11 mouse cellular contexts compared by ENCODE assay signal in genomic region chr1:133878825-133879423, GRCm38 (mm10). TPM values are rescaled to one million over a fixed set of nuclear protein-coding genes. Genes with fewer than 3 reads are reported as not detected.
DNase-seq lines count a peak whose midpoint lies in the region; ATAC-seq lines count a peak whose summit lies in the region.
"Had no signal": no experiment of that assay in that cellular context is flagged by ENCODE, and none has a peak within 500 bp of the region (broad histone marks: within the 10 kb centered on the region; RNA-seq: fewer than 3 reads in every experiment).

No protein-coding gene starts in this region.

- intact Hi-C loops in left cerebral cortex, postnatal 25 days (cut with DNase I): no loop called here

- no peak overlapping the region for H3K4me3 ChIP-seq in liver, embryonic 13.5 days (replicated peaks)
- H3K4me3 ChIP-seq in liver, embryonic 11.5 days (ENCODE audit: low read depth, low read length): no peak overlapping the region
- H3K4me3 ChIP-seq in kidney, embryonic 15.5 days (replicated peaks): no peak overlapping the region
- H3K4me3 ChIP-seq: hindbrain, embryonic 12.5 days; midbrain, embryonic 10.5 days had no signal

- no peaks in the 10 kb centered on the region for H3K9me3 ChIP-seq in liver, embryonic 13.5 days (replicated peaks)
- H3K9me3 ChIP-seq in liver, embryonic 11.5 days (ENCODE audit: control insufficient read depth, low read length): no peaks in the 10 kb centered on the region
- H3K9me3 ChIP-seq in kidney, embryonic 15.5 days (replicated peaks): no peaks in the 10 kb centered on the region
- H3K9me3 ChIP-seq: hindbrain, embryonic 12.5 days; midbrain, embryonic 10.5 days had no signal

- no peak for DNase-seq in liver, embryonic 13.5 days
- DNase-seq in liver, embryonic 11.5 days (ENCODE audit: low spot score): no peak
- DNase-seq in embryo, embryonic 11 days: peak; percentile 45
- peak; percentile 51 for DNase-seq in retina, postnatal 1 day
- DNase-seq in gastrocnemius, adult 18-20 months (ENCODE audit: low spot score): no peak
- DNase-seq in left cerebral cortex, postnatal 25 days (ENCODE audit: low spot score in 2 of 2): no peak
- DNase-seq: cerebellum, adult 11 months had no signal

- H3K9ac ChIP-seq in liver, embryonic 13.5 days: 0 out of 2 replicates have a peak overlapping the region, but pooled peaks have one; percentile 1
- no peak overlapping the region for H3K9ac ChIP-seq in liver, embryonic 11.5 days (ENCODE audit: low read depth, low read length)
- H3K9ac ChIP-seq in kidney, embryonic 15.5 days: no peak overlapping the region
- H3K9ac ChIP-seq: hindbrain, embryonic 12.5 days had no signal

- peaks cover 38% of the 10 kb centered on the region for H3K4me1 ChIP-seq in liver, embryonic 13.5 days (replicated peaks)
- peaks cover 12% of the 10 kb centered on the region for H3K4me1 ChIP-seq in liver, embryonic 11.5 days (replicated peaks; ENCODE audit: control insufficient read depth, insufficient read depth, low read length)
- H3K4me1 ChIP-seq in kidney, embryonic 15.5 days: peaks cover 47% of the 10 kb centered on the region

- ATAC-seq in liver, embryonic 13.5 days (ENCODE audit: low read depth): no peak
- ATAC-seq in liver, embryonic 11.5 days (replicated peaks; ENCODE audit: low FRiP score): no peak
- peak; percentile 73 for ATAC-seq in kidney, embryonic 15.5 days (replicated peaks; ENCODE audit: low FRiP score)
- ATAC-seq: lung, postnatal 0 days had no signal

- H3K4me2 ChIP-seq in liver, embryonic 13.5 days: no peak overlapping the region
- H3K4me2 ChIP-seq in liver, embryonic 11.5 days: no peak overlapping the region
- peak overlapping the region; percentile 23; the same call in 1 of the 2 replicates for H3K4me2 ChIP-seq in kidney, embryonic 15.5 days
- H3K4me2 ChIP-seq: hindbrain, embryonic 12.5 days had no signal

- H3K36me3 ChIP-seq in liver, embryonic 13.5 days: no peaks in the 10 kb centered on the region
- no peaks in the 10 kb centered on the region for H3K36me3 ChIP-seq in liver, embryonic 11.5 days (ENCODE audit: control insufficient read depth, insufficient read depth, low read length)
- no peaks in the 10 kb centered on the region for H3K36me3 ChIP-seq in kidney, embryonic 15.5 days
- H3K36me3 ChIP-seq: hindbrain, embryonic 12.5 days; midbrain, embryonic 10.5 days had no signal

- WGBS in liver, embryonic 13.5 days (ENCODE audit: insufficient replicate concordance): 62% methylated on average over 12 of the region's 12 CpGs
- 66% methylated on average over 12 of the region's 12 CpGs for WGBS in liver, embryonic 11.5 days
- 29% methylated on average over 12 of the region's 12 CpGs for WGBS in kidney, embryonic 15.5 days

- no peak overlapping the region for H3K27ac ChIP-seq in liver, embryonic 13.5 days
- H3K27ac ChIP-seq in liver, embryonic 11.5 days (ENCODE audit: low read depth, low read length): no peak overlapping the region
- peak overlapping the region; percentile 65 for H3K27ac ChIP-seq in kidney, embryonic 15.5 days
- H3K27ac ChIP-seq: hindbrain, embryonic 12.5 days; midbrain, embryonic 10.5 days had no signal

- 0 out of 2 replicates have a peak, but pooled peaks cover 2% of the 10 kb centered on the region for H3K27me3 ChIP-seq in liver, embryonic 13.5 days
- no peaks in the 10 kb centered on the region for H3K27me3 ChIP-seq in liver, embryonic 11.5 days (replicated peaks; ENCODE audit: control insufficient read depth, insufficient read depth, low read length)
- H3K27me3 ChIP-seq in kidney, embryonic 15.5 days: 0 out of 2 replicates have a peak, but pooled peaks cover 2% of the 10 kb centered on the region
- H3K27me3 ChIP-seq: hindbrain, embryonic 12.5 days had no signal

RNA-seq across cellular contexts. Expression of gene Optc, which starts 28.9 kb away (rescaled TPM):
- polyA plus RNA-seq in liver, embryonic 13.5 days (2015; fragmentation: Nextera tagmentation; extraction: Ambion mirVana): 0.07 and 0.22 TPM in 2 replicates
- polyA plus RNA-seq in liver, embryonic 11.5 days (2014; fragmentation: Nextera tagmentation; extraction: Ambion mirVana): 0.40 TPM in 1 of 2 replicates, not detected in the other
- polyA plus RNA-seq in kidney, embryonic 15.5 days (2015; fragmentation: Nextera tagmentation; extraction: Ambion mirVana): 0.27 and 0.56 TPM in 2 replicates
- total RNA-seq in gastrocnemius, adult 18-20 months (2021): under 1 TPM in 1 of 2 experiments, not detected in 1; 0.19 TPM
- 1 to 10 TPM in 1 of 2 experiments, under 1 TPM in 1; 0.94 to 2.8 TPM for total RNA-seq in left cerebral cortex, postnatal 25 days (2021)

RNA-seq across cellular contexts. Expression of gene Prelp, which starts 42.3 kb away (rescaled TPM):
- polyA plus RNA-seq in liver, embryonic 13.5 days (2015; fragmentation: Nextera tagmentation; extraction: Ambion mirVana): 1.7 and 2.6 TPM in 2 replicates
- 0.11 and 0.23 TPM in 2 replicates for polyA plus RNA-seq in liver, embryonic 11.5 days (2014; fragmentation: Nextera tagmentation; extraction: Ambion mirVana)
- 1.0 and 2.2 TPM in 2 replicates for polyA plus RNA-seq in kidney, embryonic 15.5 days (2015; fragmentation: Nextera tagmentation; extraction: Ambion mirVana)
- total RNA-seq in gastrocnemius, adult 18-20 months (2021): 10 to 100 TPM; 17.6 to 37.2 TPM
- 1 to 10 TPM; 7.9 to 9.0 TPM for total RNA-seq in left cerebral cortex, postnatal 25 days (2021)

Comparison
In these comparisons a context has a peak if more than half of its experiments do, and no peak if none do; other contexts are left out.
1. DNase-seq: peak in embryo, embryonic 11 days (single experiment) and retina, postnatal 1 day (single experiment); none in liver, embryonic 13.5 days (single experiment), liver, embryonic 11.5 days (single experiment), gastrocnemius, adult 18-20 months (single experiment) and left cerebral cortex, postnatal 25 days (0 of 2).